Mouse (Mus musculus) regulatory T cell (primary cell): ENCODE data around the gene Vstm4.

Experiments used
- in situ Hi-C: fragments of 300-600 bp; cut with MboI, MseI; formaldehyde crosslinking; loops from one replicate; pipeline ENCODE4 v1.15.1; 2025; ENCODE audit warnings: high pct_unique_total_duplicates

Vstm4 gene

DNA sequence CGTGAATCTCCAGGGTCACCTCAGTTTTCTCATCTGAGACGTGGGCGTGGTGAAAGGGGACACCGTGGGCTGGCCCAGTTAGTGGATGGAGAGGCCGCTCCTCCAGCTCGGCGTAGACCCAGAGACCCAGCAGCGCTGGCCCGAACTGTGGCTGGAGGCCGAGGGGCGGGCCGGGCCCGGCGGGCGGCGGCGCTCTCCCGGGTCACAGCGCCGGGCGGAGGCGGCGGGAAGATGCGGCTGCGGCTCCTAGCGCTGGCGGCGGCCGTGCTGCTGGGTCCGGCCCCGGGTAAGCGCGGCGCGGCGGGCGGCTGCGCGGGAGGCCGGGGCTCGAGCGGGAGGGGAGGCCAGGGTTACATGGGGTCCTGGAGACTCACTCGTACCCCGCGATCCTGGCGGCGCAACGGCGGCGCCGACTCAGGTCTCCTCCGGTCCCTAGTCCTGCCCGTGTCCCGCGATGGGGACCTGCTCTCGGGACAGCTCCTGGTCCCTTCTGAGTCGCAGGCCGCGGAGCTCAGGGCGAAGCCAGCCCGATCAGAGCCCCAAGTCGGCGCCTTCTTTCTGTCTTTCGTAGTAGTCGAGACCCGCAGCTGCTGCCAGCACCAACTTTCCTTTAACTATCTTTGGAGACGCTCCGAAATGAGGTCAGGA lies at the start of gene Vstm4:
TSS of gene Vstm4 (plus strand) at position 76 of the 648 bp plus-strand sequence.
- in situ Hi-C loops: no loop called here

DNA sequence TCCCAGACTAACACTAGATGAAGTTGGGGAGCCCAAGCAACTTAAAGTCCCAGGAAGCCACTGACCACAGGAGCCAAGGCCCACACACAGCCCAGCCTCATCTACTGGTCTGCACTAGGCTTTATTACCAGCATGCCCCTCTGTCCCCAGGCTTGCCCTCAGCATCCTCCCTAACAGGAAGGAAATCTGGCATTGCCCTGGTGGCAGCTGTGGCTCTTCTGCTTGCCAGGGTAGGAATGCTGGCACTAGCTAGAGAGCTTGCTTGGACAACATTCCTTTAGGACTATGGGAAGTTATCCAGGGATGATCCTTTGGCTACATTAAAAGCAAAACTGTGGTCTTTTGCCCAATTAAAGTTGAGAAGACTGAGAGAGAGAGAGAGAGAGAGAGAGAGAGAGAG lies 46.4 kb upstream of the Vstm4 start:
- in situ Hi-C loops: no loop called here

GRCm38 (mm10) chr14:32812429-32812828 lies 44.1 kb upstream of the Vstm4 start:
- in situ Hi-C loops: no loop called here

DNA sequence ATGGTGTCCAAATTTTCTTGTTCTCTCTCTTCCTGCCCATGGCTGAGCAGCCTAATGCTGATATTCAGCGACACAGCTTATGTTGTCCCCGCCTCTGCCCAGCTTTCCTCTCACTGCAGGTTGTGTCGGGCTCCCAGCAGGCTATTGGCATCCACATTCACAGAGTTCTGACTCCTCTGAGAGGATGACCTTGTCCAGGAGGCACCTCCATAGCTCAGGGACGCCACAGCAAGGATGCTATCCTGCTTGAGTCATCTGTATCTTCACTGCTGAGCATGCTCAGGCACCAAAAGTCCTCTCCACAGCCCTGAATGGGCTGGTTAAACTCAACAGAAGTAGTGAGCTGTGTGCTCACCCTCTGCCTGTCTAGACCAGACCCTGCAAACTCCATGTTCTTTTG lies 41.6 kb upstream of the Vstm4 start:
- in situ Hi-C loops: no loop called here

DNA sequence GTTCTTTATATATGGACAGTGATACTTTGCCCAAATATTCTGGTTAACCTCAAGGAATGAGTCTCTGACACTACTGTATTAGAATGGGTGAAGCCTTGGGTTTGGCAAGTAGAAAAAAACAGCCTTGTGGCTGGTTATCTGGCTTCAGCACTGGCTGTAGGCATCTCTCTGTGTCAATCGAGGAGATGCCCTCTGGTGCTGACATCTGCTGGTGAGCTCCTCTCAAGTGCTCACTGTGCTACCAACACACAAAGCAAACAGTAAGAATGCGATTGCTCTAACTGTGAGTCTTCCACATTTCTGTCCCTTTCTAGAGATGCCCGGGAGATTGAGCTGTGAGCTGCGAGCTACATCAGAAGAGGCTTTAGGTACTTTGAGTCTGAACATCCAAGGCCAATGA lies 40.0 kb upstream of the Vstm4 start:
- in situ Hi-C loops: no loop called here

GRCm38 (mm10) chr14:32817258-32817657 lies 39.3 kb upstream of the Vstm4 start:
- in situ Hi-C loops: no loop called here

DNA sequence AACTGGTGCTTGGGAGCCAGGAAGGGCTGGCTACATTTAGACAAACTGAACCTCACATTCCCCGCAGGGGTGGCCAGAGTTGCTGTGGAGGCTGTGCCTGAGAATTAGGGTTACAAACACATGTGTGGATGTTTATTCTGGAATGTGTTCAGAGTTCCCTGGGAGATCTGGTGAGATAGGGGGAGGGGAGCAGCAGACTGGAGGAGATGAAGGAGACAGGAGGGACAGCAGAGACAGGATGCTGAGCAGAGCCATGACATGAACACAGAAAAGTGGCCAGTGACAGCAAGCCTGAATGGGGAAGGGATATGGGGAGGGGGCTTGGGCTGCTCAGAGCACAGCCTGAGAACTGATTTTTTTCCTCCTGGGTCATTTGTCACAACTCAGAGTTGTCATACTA lies 37.3 kb upstream of the Vstm4 start:
- in situ Hi-C loops: no loop called here

- in situ Hi-C loops: no loop called here
Measured at GRCm38 (mm10) chr14:32822812-32823211, 33.7 kb upstream of the Vstm4 start.

GRCm38 (mm10) chr14:32823861-32824260 lies 32.7 kb upstream of the Vstm4 start:
- in situ Hi-C loops: no loop called here

DNA sequence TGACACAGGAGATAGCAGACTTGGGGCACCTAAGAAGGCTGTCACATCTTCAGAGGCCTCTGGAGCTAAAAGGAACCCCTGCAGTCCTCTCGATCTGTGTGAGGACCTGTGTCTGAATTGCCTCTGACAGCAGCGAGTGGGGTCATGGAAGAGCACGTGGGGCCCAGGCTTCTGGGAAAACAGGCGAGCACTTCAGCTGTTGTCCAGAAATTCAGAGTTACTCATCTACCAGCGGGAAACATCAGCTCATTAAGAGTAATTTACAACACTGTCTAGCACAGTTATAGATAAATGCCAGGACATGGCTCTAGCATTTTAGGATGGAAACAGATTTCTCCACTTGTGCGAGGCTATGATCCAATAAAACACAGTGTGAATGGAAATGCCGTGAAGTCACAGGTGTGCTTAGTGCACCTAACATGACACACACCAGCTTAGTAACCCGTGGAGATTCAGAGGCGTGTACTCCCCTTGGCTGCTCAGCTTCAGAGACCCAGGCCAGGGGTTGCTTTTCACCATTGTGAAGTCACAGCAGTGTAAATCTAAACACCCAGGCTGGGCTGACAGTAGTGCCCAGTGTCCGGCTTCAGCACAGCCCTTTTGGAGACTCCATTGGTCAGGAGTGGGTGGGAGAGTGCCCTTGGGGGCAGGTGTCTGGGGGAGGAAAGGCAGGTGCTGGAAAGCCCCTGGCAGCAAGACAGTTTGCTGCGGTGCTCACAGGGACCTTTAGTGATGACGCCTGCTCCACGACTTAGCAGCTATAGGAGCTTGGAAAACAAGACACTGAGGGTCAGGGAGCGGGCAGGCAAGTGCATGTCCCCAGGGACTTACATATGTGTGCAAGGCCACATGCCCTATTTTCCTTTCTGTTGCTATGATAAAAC lies 32.0 kb upstream of the Vstm4 start:
- in situ Hi-C loops: loop anchor here (5.0 kb wide), 1 partner anchor 52 kb away; no protein-coding TSS in a partner anchor

GRCm38 (mm10) chr14:32825426-32826032 lies 31.0 kb upstream of the Vstm4 start:
- in situ Hi-C loops: loop anchor here (5.0 kb wide), 1 partner anchor 53 kb away; no protein-coding TSS in a partner anchor

DNA sequence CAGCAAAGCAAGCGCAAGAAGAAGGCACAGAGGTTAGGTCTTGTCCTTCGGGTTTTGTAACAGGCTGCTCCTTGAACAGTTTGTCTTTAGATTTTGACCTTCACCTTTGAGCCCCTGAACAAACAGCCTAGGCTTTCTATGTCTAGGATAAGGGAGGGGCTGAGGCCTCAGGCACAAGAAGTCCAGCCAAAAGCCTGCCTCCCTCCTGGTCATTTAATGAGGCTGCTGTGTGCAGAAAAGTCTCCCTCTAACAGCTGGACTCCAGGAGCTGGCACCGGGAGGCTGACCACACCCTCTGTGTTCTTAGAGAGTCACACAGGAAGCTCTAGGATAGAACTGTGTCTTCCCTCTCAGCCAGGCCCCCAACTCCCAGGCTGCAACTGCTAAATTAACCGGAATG lies 29.4 kb upstream of the Vstm4 start:
- in situ Hi-C loops: loop anchor here (5.0 kb wide), 1 partner anchor 55 kb away; no protein-coding TSS in a partner anchor

DNA sequence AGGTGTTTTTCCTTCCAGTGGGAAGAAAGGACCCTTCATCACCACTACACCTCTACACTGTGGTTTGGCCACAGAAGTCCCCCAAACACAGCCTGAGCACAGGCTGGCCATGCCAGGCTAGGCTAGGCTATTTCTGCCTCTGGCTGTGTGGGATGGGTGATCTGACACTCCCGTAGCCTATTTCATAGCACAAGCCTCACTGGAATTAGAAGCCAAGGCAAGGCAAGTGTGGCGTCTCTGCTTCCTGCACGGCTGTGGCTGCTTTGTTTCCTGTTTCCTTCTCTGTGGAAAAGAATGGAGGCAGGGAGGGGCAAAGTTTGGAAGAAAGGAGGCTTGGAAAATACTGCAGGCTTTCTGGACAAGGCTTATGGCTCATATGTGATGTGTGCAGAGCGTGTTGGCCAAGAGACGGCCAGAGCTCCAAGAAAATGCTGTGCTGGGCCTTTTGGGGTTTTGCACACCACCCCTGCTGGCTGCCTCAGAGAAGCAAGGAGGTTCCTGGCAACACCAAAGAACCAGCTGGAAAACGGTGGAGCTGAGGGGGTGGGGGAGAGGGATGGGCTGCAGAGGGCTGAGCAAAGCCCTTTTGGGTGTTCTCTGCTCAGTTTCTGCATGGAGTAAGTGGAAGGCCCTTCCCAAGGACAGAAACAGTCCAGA lies 28.4 kb upstream of the Vstm4 start:
- in situ Hi-C loops: loop anchor here (5.0 kb wide), 1 partner anchor 56 kb away; no protein-coding TSS in a partner anchor

GRCm38 (mm10) chr14:32833847-32834246 lies 22.7 kb upstream of the Vstm4 start, which contains the start of gene Fam170b:
TSS of gene Fam170b (plus strand) at chr14:32833962.
- in situ Hi-C loops: no loop called here

DNA sequence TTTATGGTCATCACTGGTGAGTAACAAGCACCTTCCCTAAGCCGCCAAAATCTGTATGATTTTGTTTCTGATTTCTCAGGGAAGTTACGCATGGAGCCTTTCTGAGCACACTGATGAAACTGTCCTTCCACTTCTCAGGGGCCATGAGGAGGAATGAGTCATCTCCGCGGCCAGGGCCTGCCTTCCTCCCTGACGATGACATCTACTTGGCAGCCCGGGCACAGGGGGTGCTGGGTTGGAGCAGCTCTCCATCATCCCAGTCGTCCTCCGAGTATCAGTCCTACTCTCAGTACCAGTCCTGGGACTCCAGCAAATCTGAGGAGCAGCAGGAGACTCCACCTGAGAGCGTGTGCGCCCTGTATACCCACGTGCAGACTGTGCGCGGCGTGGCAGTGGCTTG lies 21.4 kb upstream of the Vstm4 start:
- in situ Hi-C loops: no loop called here

- in situ Hi-C loops: no loop called here
Measured at GRCm38 (mm10) chr14:32835596-32835995, 21.0 kb upstream of the Vstm4 start.

DNA sequence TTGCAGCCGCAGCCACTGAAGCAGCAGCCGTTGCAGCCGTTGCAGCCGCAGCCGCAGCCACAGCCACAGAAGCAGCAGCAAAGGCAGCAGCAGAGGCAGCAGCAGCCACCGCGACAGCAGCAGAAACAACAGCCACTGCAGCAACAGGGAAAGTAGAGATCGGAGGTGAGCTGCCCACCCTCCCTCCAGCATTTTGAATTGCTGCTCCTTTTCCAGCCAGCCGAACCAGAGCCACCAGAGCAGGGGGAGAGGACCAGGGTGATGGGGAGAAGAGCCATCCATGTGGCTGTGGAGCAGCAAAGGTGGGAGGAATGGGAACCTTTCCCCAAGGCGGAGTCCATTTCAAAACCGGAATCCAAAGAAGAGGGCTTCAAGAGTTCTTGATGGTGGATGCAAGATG lies 20.4 kb upstream of the Vstm4 start:
- in situ Hi-C loops: no loop called here

DNA sequence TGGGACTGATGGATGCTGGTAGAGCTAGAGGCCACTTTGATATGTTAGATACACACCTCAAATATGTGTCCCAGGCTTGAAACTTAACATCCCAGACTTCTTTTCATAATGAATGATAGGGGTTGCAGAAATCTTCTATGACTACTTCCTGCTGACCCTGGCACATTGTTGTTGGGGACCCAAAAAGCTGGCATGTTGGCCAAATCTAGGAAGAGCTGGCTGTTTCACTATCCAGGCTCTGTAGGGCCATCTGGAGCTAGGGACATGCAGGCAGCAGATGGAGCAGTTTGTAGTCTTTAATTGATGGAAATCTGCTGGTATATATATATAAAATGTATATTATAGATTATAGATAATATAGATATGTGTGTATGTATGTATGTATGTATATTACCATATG lies 14.5 kb upstream of the Vstm4 start:
- in situ Hi-C loops: no loop called here

- in situ Hi-C loops: no loop called here
Measured at GRCm38 (mm10) chr14:32854059-32854458, 2.5 kb upstream of the Vstm4 start.

DNA sequence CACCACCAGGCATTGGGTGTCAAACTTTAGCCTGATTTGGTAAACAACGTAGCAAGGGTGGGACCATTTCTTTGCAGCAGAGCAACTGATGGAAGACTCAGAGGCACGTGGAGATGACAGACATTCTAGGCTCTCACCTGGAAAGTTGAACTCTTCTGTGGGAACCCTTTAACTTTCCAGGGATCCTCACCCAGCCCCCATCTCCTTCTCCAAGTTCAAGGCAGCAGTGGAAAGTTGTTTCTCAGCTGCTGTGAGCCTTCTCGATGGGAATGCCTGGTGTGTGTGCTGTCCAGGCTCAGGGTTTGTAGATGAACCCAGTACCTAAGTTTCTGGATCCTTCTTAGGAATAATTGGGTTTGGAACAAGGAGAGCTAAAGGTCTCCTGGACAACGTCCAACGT lies 310 bp upstream of the Vstm4 start:
- in situ Hi-C loops: no loop called here

DNA sequence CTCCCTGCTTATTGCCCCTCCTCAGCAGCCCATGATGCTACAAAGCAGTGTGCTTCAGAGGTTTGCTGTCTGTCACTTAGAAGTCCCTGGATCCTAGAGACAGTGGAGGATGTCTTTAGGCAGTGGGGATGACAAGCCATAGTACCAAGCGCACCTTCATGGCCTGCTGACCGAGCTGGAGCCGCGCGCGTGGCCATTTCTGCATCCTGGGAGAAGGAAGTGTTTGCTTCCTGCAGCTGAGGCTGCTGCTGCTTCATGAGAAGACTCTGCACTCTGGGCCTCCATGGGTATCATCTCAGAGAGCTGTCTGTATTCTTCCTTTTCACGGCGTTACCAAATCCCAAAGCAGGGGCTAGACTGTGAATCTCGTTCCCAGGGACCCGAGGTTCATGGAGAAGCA lies 1.8 kb downstream of the Vstm4 start:
- in situ Hi-C loops: no loop called here
